Mouse (Mus musculus) limb, embryonic 11.5 days (tissue): ENCODE measurements at regions not wholly inside any gene's neighbourhood (a gene's known extent, or its start where the extent isn't known, plus 50 kb on each side); places are given as distances from the start of the nearest gene placed in this dataset. TPM values are rescaled to one million over a fixed set of nuclear protein-coding genes. Genes with fewer than 3 reads are reported as not detected.

ENCODE experiments used
- microRNA-seq: library from miRNA; unstranded; fragments of <30 nt; microRNA quantifications from one replicate; pipeline ENCODE4, GENCODE M21; 2016

Small RNAs in the stretch of these regions (microRNA-seq; reads per million reads assigned to microRNA genes)
- not detected for gene Gm22132
